Mouse (Mus musculus) heart, adult 8-10 months (tissue): Measurements from ENCODE around the gene Uap1. TPM values are rescaled to one million over a fixed set of nuclear protein-coding genes. Genes with fewer than 3 reads are reported as not detected.
A peak's percentile ranks its signal among the peaks of the same experiment; 100 is the strongest.

ENCODE experiments used
- DNase-seq: peaks from one replicate; pipeline ENCODE4 v3.0.0; 2022; ENCODE audit warnings: low spot score
- total RNA-seq, 4 experiments: library from RNA; stranded (reverse); gene quantifications; 2 replicates each; pipeline ENCODE4 v1.2.4; 2022

The Uap1 gene
- total RNA-seq, 4 experiments from 2014 or later, result 42.8 to 53.0 (median 45.1) TPM

DNA sequence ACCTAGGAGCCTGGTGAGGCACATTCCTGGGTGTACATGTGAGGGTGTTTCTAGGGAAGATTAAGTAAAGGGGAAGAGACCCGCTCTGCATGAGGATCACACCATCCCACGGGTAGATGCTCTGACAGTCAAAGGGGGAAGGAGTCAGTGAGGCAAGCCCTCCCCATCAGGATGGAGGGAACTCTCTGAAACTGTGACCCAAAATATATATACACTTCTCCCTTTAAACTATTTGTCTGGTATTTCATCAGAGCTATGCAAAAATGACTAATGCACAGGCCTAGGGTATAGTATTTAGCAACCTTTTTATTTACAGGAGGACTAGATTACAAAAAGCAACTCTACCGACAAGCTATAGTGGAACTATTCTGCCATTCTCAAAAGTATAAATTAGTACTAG is 9.8 kb downstream of the Uap1 start:
- no peak for DNase-seq

DNA sequence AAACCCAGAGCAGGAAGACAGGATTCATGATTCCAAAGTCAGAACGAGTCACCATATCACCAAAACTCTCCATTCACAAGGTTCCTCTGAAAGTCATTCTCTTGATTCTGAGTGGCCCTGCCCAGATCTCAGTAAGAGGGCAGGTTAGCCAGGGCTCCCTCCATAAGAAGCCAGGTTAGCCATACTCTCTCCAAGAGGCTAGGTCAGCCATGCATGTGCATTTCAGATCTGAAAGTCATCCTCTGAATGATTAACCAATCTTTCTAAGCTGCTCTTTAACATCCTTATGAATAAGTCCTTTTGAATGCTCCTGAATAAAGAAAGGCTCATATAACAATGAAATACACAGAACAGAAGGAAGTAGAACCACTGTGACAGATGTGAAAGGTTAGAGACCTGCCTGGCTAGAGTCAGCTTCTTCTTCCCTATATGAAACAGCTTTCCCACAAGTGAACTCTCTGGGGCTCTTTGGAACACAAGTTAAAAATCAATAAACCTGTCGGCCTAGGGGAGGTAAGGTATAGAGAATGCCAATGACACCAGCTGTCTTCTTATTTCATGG is 10.6 kb downstream of the Uap1 start:
- DNase-seq, result no peak

GRCm38 (mm10) chr1:170163398-170163943 is 11.3 kb downstream of the Uap1 start:
- DNase-seq, result peak; percentile 52

DNA sequence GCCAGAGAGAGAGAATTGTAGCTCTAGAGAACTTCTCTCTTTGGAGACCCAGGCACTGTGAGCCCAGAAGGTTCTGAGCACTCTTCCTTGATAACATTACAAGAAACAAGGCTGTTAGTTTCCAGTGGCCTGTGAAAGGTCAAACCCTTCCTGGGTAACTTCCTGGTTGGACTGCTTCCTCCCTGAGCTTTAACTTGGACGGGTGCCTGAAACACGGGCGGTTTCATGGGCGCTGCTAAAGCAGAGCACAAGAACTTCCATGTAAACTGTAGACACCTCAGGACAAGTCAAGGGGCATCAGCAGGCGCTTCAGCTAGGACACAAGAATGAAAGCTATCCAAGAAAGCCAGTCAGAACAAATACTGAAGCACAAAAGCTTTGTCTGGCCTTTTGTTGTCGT is 12.9 kb downstream of the Uap1 start:
- peak; percentile 80 for DNase-seq

- peak; percentile 63 for DNase-seq
Measured at GRCm38 (mm10) chr1:170160397-170160938, 14.3 kb downstream of the Uap1 start.

- DNase-seq, result no peak
Measured at GRCm38 (mm10) chr1:170159707-170160106, 15.1 kb downstream of the Uap1 start.

DNA sequence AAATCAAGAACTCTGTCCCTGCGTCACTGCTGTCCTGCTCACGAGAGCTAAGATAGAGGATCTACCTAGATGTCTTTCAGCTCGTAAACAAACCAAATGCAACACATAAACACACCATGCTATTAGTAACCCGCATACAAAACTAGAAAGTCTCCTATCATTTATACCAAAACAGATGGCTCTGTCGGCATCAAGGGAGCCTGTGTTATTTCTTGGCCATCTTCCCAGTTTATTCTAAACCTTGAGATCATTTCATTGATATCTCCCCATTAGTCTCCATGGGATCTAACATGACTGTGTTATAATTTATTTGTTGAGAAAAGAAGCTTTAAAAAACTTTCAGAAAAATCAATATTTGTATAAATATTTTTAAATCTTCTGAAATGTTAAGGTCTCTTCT is 19.0 kb downstream of the Uap1 start:
- no peak for DNase-seq

GRCm38 (mm10) chr1:170155298-170155697 is 19.5 kb downstream of the Uap1 start:
- no peak for DNase-seq

GRCm38 (mm10) chr1:170153986-170154385 is 20.8 kb downstream of the Uap1 start:
- no peak for DNase-seq

- DNase-seq, result no peak
Measured at GRCm38 (mm10) chr1:170152552-170152951, 22.2 kb downstream of the Uap1 start.

DNA sequence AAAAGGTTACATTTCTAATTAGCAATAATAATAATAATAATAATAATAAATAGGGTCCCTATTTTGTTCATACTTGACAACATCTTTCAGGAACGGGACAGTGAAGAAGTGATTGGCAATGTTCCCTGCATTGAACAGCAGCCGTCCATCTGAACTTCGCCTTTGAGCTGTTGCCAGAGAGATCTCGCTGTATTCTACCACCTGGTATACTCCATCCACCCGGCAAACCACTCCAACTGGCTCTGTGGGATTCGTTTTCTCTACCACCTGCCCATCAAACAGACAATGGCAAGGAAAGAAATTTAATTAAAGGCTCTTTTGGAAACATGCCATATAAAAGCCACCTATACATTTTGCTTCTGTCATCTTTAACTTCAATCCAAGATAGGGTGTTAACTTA is 23.9 kb downstream of the Uap1 start:
- DNase-seq, result no peak

GRCm38 (mm10) chr1:170149756-170150155 is 25.0 kb downstream of the Uap1 start:
- DNase-seq, result no peak

DNA sequence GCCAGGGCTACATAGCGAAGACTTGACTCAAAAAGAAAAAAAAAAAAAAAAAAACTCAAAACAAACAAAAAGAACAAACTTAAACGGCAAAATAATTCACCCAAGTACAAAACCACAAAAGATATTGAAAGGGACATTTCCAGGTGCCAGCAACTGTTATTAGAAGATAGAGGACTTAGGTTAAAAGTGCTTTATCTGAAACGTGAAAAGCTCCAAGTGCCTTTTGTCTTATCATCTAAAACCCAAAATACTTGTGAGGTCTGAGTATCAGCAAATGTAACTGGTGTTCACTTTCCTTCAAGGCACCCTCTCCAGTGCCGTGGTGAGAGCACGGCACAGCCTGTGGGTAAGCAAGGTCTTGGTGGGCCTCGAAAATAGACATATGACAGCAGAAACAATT is 26.2 kb downstream of the Uap1 start:
- DNase-seq, result no peak

GRCm38 (mm10) chr1:170147651-170148448 is 26.9 kb downstream of the Uap1 start:
- DNase-seq, result no peak

- no peak for DNase-seq
Measured at GRCm38 (mm10) chr1:170145606-170146005, 29.2 kb downstream of the Uap1 start.

GRCm38 (mm10) chr1:170142256-170142871 is 32.4 kb downstream of the Uap1 start:
- DNase-seq, result no peak

DNA sequence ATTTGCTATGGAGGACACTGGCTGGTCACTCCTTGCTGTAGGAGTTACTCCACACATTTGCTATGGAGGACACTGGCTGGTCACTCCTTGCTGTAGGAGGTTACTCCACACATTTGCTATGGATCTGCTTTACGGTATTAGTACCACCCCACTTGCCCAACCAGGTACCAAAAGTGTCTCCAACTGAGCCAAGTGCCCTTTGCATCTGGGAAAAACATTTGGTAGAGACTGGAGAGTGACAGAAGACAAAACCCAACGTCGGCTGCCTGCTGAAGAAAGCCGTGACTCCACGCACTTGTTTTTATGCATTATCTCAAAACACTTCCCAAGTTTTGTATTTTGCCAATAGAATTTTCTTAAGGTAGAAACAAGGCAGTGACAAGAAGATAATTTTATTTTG is 33.1 kb downstream of the Uap1 start:
- DNase-seq, result no peak

GRCm38 (mm10) chr1:170136351-170137009 is 38.3 kb downstream of the Uap1 start:
- peak; percentile 85 for DNase-seq

DNA sequence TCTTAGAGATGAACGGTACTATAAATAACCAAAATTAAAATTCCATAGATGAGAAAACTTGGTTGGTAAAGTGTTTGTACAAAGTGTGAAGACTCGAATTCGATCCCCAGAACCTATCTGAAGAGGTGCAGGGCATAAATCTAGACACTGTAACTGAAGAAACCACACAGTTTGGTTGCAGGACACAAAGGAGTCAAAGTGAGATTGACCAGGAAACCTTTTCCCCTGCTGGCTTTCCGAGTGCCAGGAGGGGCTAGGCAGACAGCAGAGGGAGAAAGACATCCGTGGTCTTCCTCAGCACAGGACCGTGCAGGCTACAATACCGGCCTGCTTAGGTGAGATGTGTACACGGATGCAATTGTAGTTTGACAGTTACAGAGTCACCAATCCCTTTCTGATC is 40.5 kb downstream of the Uap1 start:
- DNase-seq, result no peak

DNA sequence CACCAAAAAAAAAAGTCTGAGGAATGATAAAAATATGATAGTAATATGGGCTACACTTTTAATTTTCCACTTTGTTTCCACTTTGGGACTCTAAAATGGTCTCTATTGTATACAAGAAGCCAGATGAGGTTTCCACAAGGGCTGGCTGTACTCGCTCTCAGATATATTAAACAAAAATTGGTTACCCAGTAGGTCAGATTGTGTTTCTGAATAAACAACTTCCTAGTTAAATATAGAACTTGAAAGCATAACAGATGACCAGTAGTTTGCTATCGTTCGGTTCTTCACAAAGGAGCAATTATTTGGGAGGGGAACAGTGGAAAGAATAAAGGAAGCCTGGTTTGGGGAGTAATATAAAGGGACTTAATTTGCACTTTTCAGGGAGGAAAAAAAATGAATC is 43.8 kb downstream of the Uap1 start:
- no peak for DNase-seq

DNA sequence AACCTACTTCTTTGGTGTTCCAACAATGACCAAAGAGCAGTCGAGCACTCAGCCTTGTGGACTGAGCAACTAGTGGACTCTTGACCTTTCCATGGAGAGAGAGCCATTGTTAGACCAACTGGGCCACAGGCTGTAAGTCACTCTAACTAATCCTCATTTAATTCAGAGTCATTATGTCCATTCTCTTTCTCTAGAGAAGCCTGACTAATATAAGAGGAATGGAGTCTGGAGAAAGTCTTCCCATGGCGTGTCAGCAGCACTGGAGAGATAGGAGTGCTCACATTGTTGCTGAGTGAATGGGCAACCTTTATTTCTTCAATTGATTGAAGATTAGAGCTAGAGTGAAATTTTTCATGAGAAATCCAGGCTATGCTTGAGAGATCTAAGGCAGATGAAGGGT is 50.1 kb downstream of the Uap1 start:
- DNase-seq, result no peak

DNA sequence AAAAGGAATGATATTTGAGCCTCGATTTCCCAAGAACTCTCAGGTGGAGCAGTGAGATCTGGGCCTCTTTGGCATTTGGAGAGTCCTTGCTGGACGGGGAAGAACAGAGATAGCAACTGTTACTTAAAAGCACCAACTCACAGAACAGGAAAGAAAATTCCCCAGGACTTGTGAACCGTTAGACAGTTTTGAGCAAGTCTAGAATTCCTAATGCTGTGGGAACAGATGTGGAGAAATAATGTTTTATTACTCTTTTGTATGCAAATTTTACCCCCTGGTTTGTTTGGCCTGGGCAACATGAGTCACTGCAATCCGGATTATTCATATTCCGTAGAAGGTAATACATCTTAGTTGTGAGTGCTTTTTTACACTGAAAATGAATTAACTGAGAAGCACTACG is 61.1 kb downstream of the Uap1 start:
- DNase-seq, result no peak
